Mouse (Mus musculus): ENCODE data around the gene Samd4.

- TF ChIP-seq POLR2A (IDR thresholded peaks at IDR 0.05; ENCODE audit: borderline replicate concordance, low read depth, low read length): no peak
- no peak for TF ChIP-seq CTCF (IDR thresholded peaks at IDR 0.05; ENCODE audit: low read depth, low read length)
These were observed 107.8 kb downstream of the Samd4 start for GRCm38 (mm10) chr14:46990450-46990849.

Measured in bone marrow macrophage, adult 2 months (primary cell).